ENCODE assay signal across 20 mouse cellular contexts in genomic region chr1:191706541-191707078, GRCm38 (mm10).
"Had no signal": no experiment of that assay in that cellular context is flagged by ENCODE, and none has a peak within 500 bp of the region (broad histone marks: within the 10 kb centered on the region; RNA-seq: fewer than 3 reads in every experiment).

No protein-coding gene starts in this region.

- H3K4me2 ChIP-seq: limb, embryonic 12.5 days; limb, embryonic 15.5 days; liver, embryonic 13.5 days; lung, embryonic 15.5 days; midbrain, embryonic 13.5 days; neural tube, embryonic 13.5 days had no signal

- H3K9me3 ChIP-seq: limb, embryonic 12.5 days; limb, embryonic 15.5 days; liver, embryonic 13.5 days; lung, embryonic 15.5 days; midbrain, embryonic 10.5 days; midbrain, embryonic 13.5 days; neural tube, embryonic 13.5 days had no signal

- H3K36me3 ChIP-seq: limb, embryonic 12.5 days; limb, embryonic 15.5 days; liver, embryonic 13.5 days; lung, embryonic 15.5 days; midbrain, embryonic 10.5 days; midbrain, embryonic 13.5 days; neural tube, embryonic 13.5 days had no signal

- ATAC-seq: midbrain, embryonic 13.5 days; midbrain, embryonic 16.5 days had no signal

- H3K9ac ChIP-seq: limb, embryonic 12.5 days; limb, embryonic 15.5 days; liver, embryonic 13.5 days; lung, embryonic 15.5 days; midbrain, embryonic 13.5 days; neural tube, embryonic 13.5 days had no signal

- H3K4me1 ChIP-seq: limb, embryonic 15.5 days; liver, embryonic 13.5 days; lung, embryonic 15.5 days; midbrain, embryonic 10.5 days; midbrain, embryonic 13.5 days; neural tube, embryonic 13.5 days had no signal

- H3K4me3 ChIP-seq: layer of hippocampus, adult 2 months; limb, embryonic 12.5 days; limb, embryonic 15.5 days; liver, embryonic 13.5 days; lung, embryonic 15.5 days; megakaryocyte, embryonic 14.5 days; midbrain, embryonic 10.5 days; midbrain, embryonic 13.5 days; myocyte; neural tube, embryonic 13.5 days had no signal

- DNase-seq: kidney, adult 2 months; kidney, postnatal 25 days; layer of hippocampus, adult 9-11 months; liver, embryonic 13.5 days; lung, adult 18-20 months; lung, postnatal 10 days; lung, postnatal 36 days; thymus, adult 18-20 months; thymus, postnatal 36 days had no signal

- H3K27me3 ChIP-seq: limb, embryonic 12.5 days; limb, embryonic 15.5 days; liver, embryonic 13.5 days; lung, embryonic 15.5 days; midbrain, embryonic 13.5 days; neural tube, embryonic 13.5 days had no signal

- H3K27ac ChIP-seq: kidney, postnatal 0 days; layer of hippocampus, adult 2 months; limb, embryonic 12.5 days; limb, embryonic 15.5 days; liver, embryonic 13.5 days; lung, embryonic 15.5 days; midbrain, embryonic 10.5 days; midbrain, embryonic 13.5 days; neural tube, embryonic 13.5 days had no signal
